Mouse (Mus musculus) neural tube, embryonic 12.5 days (tissue): ENCODE data around the gene Adprm. TPM values are rescaled to one million over a fixed set of nuclear protein-coding genes. Genes with fewer than 3 reads are reported as not detected.

Experiments
- ATAC-seq: fragments of 200-750 bp; cut with Nextera tagmentation; 2 replicates; pipeline ENCODE4 v1.8.0; 2017; ENCODE audit warnings: low read depth, mild to moderate bottlenecking, moderate TSS enrichment, moderate library complexity; ENCODE audit not compliant: low FRiP score
- H3K27ac ChIP-seq: fragments of 300-500 bp; sonication (generic); 2 replicates; pipeline ENCODE4 v1.5.1; 2016
- H3K27me3 ChIP-seq: fragments of 300-500 bp; sonication (generic); replicated peaks from 2 replicates; pipeline ENCODE4 v1.6.1; 2016; ENCODE audit warnings: mild to moderate bottlenecking
- H3K36me3 ChIP-seq: fragments of 300-500 bp; sonication (generic); 2 replicates; pipeline ENCODE4 v1.6.1; 2016; ENCODE audit warnings: mild to moderate bottlenecking
- H3K4me1 ChIP-seq: fragments of 300-500 bp; sonication (generic); 2 replicates; pipeline ENCODE4 v1.6.1; 2016
- H3K4me2 ChIP-seq: fragments of 300-500 bp; sonication (generic); replicated peaks from 2 replicates; pipeline ENCODE4 v1.6.1; 2016; ENCODE audit warnings: mild to moderate bottlenecking
- H3K4me3 ChIP-seq: fragments of 300-500 bp; sonication (generic); 2 replicates; pipeline ENCODE4 v1.5.1; 2016
- H3K9ac ChIP-seq: fragments of 300-500 bp; sonication (generic); 2 replicates; pipeline ENCODE4 v1.6.1; 2016; ENCODE audit warnings: mild to moderate bottlenecking
- H3K9me3 ChIP-seq: fragments of 300-500 bp; sonication (generic); 2 replicates; pipeline ENCODE4 v1.6.1; 2016; ENCODE audit warnings: mild to moderate bottlenecking
- WGBS: fragments of 180-500 bp; shearing (Covaris S2); methylation state at CpG from one replicate; pipeline ENCODE4 v1.1.7; 2016; 5-methylcytosine and 5-hydroxymethylcytosine counted together
- polyA plus RNA-seq: library from polyadenylated mRNA; unstranded; fragments of >200 nt; fragmentation: Nextera tagmentation; extraction: Ambion mirVana; gene quantifications from 2 replicates; pipeline ENCODE4 v1.2.1, GENCODE M21; 2016

Adprm gene
- polyA plus RNA-seq, 1 experiment from 2014 or later: 34.1 TPM

DNA sequence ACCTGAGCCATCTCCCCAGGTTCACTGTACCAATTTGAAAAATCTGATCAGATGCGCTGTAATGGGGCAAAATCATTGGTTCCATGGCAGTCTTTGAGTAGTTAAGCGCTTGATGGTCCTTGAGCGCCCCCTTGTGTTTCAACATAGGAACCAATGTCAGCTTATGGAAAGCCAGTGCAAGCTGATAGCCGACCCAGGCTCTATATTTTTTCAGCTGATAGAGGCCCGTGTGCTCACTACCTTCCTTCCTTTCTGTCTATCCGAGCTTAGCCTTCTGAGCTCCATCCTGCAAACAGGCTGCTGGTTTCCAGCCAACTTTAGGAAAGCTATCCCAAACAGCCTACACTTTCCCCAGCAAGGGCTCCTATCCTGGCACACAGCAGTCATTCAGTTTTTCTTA is 33.1 kb upstream of the Adprm start:
- 5% methylated on average over 6 of the region's 6 CpGs for WGBS
- no peak overlapping the region for H3K9ac ChIP-seq
- no peak overlapping the region for H3K4me3 ChIP-seq
- H3K4me1 ChIP-seq: peaks cover 9% of the 10 kb centered on the region; the same call in 1 of the 2 replicates
- no peaks in the 10 kb centered on the region for H3K36me3 ChIP-seq
- no peak overlapping the region for H3K27ac ChIP-seq
- ATAC-seq: 0 out of 2 replicates have a peak, but pooled peaks have one; percentile 30
- H3K27me3 ChIP-seq: peaks cover 17% of the 10 kb centered on the region; the same call in 1 of the 2 replicates
- H3K9me3 ChIP-seq: no peaks in the 10 kb centered on the region
- no peak overlapping the region for H3K4me2 ChIP-seq

DNA sequence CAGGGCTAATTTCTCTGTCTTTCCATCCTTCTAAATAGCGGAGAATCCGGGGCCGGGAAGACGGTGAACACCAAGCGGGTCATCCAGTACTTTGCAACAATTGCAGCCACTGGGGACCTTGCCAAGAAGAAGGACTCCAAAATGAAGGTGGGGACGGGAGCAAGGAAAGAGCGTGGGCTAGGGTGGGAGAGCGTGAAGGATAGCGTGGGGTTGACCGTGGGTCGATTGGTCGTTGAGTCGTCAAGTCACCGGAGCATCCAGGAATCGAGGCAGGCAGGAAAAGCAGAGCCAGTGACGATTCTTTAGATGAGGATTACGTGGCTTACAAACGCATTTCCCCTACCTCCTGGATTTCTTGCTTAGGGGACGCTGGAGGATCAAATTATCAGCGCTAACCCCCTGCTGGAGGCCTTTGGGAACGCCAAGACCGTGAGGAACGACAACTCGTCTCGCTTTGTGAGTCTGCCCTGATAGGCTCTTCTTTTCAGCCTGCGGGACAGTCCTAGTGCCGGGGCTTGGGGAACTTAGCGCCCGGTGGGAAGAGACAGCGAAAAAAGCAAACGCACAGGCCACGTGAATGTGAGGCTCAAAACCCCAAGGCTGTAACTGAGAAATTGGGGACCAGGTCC is 31.4 kb upstream of the Adprm start:
- ATAC-seq: no peak
- Histone ChIP-seq H3K4me1 (peaks cover 14% of the 10 kb centered on the region; the same call in 1 of the 2 replicates), H3K9ac (no peak overlapping the region), H3K27ac (no peak overlapping the region), H3K27me3 (peaks cover 17% of the 10 kb centered on the region; the same call in 1 of the 2 replicates), H3K4me2 (no peak overlapping the region), H3K9me3 (no peaks in the 10 kb centered on the region), H3K36me3 (no peaks in the 10 kb centered on the region), H3K4me3 (no peak overlapping the region)
- 48% methylated on average over 32 of the region's 32 CpGs for WGBS

DNA sequence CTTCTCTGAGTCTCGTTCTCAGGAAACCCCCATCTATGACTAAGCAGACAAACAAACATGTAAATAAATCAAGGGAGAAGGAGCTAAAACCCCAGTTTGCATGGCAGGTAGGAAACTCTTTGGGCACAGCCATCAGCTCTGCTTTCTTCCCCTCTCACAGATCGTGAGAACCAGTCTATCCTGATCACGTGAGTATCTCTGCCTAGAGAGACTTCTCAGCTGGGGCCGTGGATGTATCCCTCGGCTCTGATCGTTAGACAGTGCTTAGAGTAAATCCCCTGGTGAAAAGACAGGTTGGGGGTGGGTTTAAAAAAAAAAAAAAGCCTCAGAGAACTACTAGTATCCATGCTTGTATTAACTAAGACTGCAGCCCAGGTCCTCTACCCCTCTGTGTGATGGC is 30.8 kb upstream of the Adprm start:
- 79% methylated on average over 6 of the region's 6 CpGs for WGBS
- no peaks in the 10 kb centered on the region for H3K36me3 ChIP-seq
- peaks cover 14% of the 10 kb centered on the region; the same call in 1 of the 2 replicates for H3K4me1 ChIP-seq
- no peak overlapping the region for H3K9ac ChIP-seq
- no peak for ATAC-seq
- H3K27ac ChIP-seq: no peak overlapping the region
- H3K27me3 ChIP-seq: peaks cover 17% of the 10 kb centered on the region; the same call in 1 of the 2 replicates
- no peak overlapping the region for H3K4me3 ChIP-seq
- H3K9me3 ChIP-seq: no peaks in the 10 kb centered on the region
- H3K4me2 ChIP-seq: no peak overlapping the region

DNA sequence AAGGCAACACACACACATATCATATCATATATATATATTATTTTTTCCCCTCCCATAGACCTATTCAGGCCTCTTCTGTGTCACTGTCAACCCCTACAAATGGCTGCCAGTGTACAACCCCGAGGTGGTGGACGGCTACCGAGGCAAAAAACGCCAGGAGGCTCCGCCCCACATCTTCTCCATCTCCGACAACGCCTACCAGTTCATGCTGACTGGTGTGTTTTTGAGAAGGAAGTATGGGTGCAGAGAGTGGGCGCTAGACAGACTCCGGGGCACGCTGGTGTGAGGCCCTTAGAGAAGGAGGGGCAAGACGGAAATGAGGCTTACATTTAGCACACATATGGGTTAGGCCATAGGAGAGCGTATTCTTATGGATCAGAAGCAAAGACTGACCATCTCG is 30.4 kb upstream of the Adprm start:
- no peaks in the 10 kb centered on the region for H3K36me3 ChIP-seq
- H3K4me1 ChIP-seq: peaks cover 14% of the 10 kb centered on the region; the same call in 1 of the 2 replicates
- H3K27ac ChIP-seq: no peak overlapping the region
- no peak overlapping the region for H3K9ac ChIP-seq
- H3K27me3 ChIP-seq: peaks cover 17% of the 10 kb centered on the region; the same call in 1 of the 2 replicates
- H3K4me3 ChIP-seq: no peak overlapping the region
- no peak for ATAC-seq
- H3K9me3 ChIP-seq: no peaks in the 10 kb centered on the region
- 90% methylated on average over 13 of the region's 13 CpGs for WGBS
- H3K4me2 ChIP-seq: no peak overlapping the region

DNA sequence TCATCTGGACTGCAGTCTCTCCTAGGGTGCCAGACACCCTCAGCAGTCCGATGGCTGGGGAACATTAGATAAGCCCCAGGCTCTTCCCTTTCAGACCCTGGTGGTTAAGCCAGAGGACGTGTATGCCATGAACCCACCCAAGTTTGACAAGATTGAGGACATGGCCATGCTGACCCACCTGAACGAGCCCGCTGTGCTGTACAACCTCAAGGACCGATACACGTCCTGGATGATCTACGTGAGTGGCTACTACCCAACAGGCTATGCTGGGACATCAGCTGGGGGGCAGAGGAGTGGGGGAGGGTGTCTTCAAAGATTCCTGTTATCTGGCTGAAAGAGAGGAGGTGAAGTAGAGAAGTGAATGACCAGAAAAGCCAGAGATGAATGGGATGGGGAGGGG is 29.8 kb upstream of the Adprm start:
- Histone ChIP-seq H3K36me3 (no peaks in the 10 kb centered on the region), H3K4me1 (peaks cover 14% of the 10 kb centered on the region; the same call in 1 of the 2 replicates), H3K27me3 (peaks cover 17% of the 10 kb centered on the region; the same call in 1 of the 2 replicates), H3K4me3 (no peak overlapping the region), H3K9me3 (no peaks in the 10 kb centered on the region), H3K4me2 (no peak overlapping the region), H3K27ac (no peak overlapping the region), H3K9ac (no peak overlapping the region)
- no peak for ATAC-seq
- 87% methylated on average over 7 of the region's 7 CpGs for WGBS

DNA sequence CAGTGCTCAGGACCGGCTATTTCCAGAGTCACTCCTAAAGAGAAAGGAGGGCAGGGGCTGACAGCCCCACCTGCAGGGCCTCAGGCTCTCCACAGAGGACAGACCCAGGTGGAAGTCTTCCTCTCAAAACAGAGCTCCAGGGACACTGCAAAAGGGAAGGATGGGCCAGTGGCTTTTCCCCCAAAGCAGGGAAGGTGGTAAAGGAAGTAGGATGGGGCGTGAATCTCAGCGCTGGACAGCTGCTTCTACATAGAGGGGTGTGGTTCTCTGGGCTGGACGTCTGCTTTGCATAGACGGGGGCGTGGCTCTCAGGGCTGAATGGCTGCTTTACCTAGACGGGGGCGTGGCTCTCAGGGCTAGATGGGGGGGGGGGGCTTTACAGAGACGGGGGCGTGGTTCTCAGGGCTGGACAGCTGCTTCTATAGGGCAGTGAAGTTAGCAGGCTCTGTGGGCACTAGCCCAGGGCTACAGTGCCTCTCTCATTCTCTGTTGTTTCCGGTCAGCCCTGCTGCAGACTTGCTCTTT is 28.8 kb upstream of the Adprm start:
- Histone ChIP-seq H3K4me2 (peak overlapping the region; percentile 40), H3K4me3 (no peak overlapping the region), H3K9ac (0 out of 2 replicates have a peak overlapping the region, but pooled peaks have one; percentile 17), H3K4me1 (peaks cover 14% of the 10 kb centered on the region; the same call in 1 of the 2 replicates), H3K9me3 (no peaks in the 10 kb centered on the region), H3K36me3 (no peaks in the 10 kb centered on the region), H3K27me3 (peaks cover 17% of the 10 kb centered on the region; the same call in 1 of the 2 replicates), H3K27ac (no peak overlapping the region)
- ATAC-seq: peak; percentile 59
- 6% methylated on average over 11 of the region's 11 CpGs for WGBS

DNA sequence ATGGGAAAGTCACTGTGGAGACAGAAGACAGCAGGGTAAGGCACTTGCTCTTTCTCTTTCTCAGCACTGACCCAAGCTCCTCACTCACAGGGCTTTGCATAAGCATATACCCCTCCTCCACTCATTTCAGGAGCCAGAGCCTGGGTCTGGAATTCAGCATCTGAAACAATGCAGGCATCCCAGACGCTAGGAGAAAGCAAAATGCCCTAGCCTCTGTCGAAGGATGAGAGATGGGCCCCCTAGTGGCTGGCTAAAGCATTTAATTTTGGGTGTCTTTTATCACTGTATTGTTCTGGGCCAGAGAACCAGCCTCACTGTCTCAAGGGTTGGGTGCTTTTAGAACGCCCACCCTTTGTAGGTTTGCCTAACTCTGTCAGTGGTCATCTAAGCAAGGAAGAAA is 27.8 kb upstream of the Adprm start:
- WGBS: 6% methylated on average over 3 of the region's 3 CpGs
- ATAC-seq: peak; percentile 45
- Histone ChIP-seq H3K36me3 (no peaks in the 10 kb centered on the region), H3K4me2 (no peak overlapping the region; the same call in 1 of the 2 replicates), H3K4me1 (peaks cover 14% of the 10 kb centered on the region; the same call in 1 of the 2 replicates), H3K9ac (no peak overlapping the region), H3K27ac (no peak overlapping the region), H3K9me3 (no peaks in the 10 kb centered on the region), H3K4me3 (no peak overlapping the region), H3K27me3 (peaks cover 17% of the 10 kb centered on the region; the same call in 1 of the 2 replicates)

DNA sequence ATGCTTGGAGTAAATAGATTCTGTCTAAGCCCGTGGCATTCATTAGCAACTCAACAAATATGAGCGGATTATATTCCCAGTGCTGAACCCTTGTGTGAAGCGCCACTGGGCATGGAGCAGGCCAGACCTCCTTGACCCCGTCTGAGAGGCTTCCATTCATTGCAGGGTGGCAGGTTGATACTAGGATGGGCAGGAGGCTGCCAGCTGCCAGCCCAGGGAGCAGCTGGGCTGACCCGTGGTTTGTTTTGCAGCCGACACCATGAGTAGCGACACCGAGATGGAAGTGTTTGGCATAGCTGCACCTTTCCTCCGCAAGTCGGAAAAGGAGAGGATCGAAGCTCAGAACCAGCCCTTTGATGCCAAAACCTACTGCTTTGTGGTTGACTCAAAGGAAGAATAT is 27.3 kb upstream of the Adprm start:
- Histone ChIP-seq H3K9me3 (no peaks in the 10 kb centered on the region), H3K4me3 (no peak overlapping the region), H3K4me1 (peaks cover 18% of the 10 kb centered on the region; the same call in 1 of the 2 replicates), H3K36me3 (no peaks in the 10 kb centered on the region), H3K27me3 (peaks cover 15% of the 10 kb centered on the region; the same call in 1 of the 2 replicates), H3K4me2 (no peak overlapping the region; the same call in 1 of the 2 replicates), H3K27ac (no peak overlapping the region), H3K9ac (no peak overlapping the region)
- WGBS: 54% methylated on average over 11 of the region's 11 CpGs
- no peak for ATAC-seq

DNA sequence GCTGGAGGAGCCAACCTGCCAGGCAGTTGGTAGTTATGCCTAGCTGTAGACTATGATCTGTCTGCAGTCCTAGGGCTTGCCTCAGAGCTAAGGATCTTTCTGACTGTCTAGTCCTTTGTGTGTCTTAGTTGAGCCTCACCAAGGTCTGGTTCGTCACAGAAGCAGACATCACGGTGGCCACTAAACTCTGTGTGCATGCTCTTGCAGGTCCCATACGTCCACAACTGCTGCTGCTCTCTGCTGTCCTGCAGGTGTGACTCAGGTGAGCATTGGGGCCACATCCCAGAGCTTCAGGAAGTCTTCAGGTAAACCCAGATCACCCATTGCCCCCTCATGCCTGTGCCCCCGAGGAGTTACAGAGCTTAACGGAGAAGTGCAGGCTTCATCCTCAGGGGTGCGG is 26.5 kb upstream of the Adprm start:
- H3K9ac ChIP-seq: no peak overlapping the region
- no peak overlapping the region for H3K4me2 ChIP-seq
- H3K9me3 ChIP-seq: no peaks in the 10 kb centered on the region
- H3K27ac ChIP-seq: no peak overlapping the region
- H3K4me3 ChIP-seq: no peak overlapping the region
- peaks cover 18% of the 10 kb centered on the region; the same call in 1 of the 2 replicates for H3K4me1 ChIP-seq
- WGBS: 93% methylated on average over 6 of the region's 6 CpGs
- no peaks in the 10 kb centered on the region for H3K36me3 ChIP-seq
- H3K27me3 ChIP-seq: peaks cover 7% of the 10 kb centered on the region; the same call in 1 of the 2 replicates
- no peak for ATAC-seq

DNA sequence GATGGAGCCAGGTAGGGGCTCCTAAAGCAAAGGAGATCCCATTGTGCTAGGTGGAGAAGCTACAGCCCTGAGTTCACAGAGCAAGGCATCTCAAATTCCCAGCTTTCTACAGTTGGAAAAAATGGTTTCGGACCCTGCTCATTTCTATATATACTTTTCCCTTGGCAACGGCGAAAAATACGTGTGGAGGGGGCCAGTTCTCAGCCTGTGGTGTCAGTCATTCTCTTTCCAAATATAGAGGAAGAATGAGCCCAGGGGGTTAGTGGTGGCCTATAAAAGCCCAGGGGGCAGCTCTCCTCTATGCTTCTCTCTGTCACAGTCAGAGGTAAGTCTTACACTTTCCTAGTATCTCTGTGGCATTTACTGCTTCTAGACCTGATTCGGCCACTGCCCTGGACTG is 25.6 kb upstream of the Adprm start, which contains the start of gene Myh3:
Myh3 (plus strand) TSS at position 301 of the 400 bp plus-strand sequence.
- peaks cover 18% of the 10 kb centered on the region; the same call in 1 of the 2 replicates for H3K4me1 ChIP-seq
- H3K27ac ChIP-seq: no peak within 1 kb of the TSS
- no peaks in the 10 kb centered on the region for H3K9me3 ChIP-seq
- no peak within 1 kb of the TSS for H3K4me3 ChIP-seq
- H3K9ac ChIP-seq: no peak within 1 kb of the TSS
- H3K4me2 ChIP-seq: no peak within 1 kb of the TSS
- no peak for ATAC-seq
- WGBS: 85% methylated on average over 5 of the region's 5 CpGs
- H3K36me3 ChIP-seq: no peaks in the 10 kb centered on the region
- no peaks in the 10 kb centered on the region; the same call in 1 of the 2 replicates for H3K27me3 ChIP-seq

DNA sequence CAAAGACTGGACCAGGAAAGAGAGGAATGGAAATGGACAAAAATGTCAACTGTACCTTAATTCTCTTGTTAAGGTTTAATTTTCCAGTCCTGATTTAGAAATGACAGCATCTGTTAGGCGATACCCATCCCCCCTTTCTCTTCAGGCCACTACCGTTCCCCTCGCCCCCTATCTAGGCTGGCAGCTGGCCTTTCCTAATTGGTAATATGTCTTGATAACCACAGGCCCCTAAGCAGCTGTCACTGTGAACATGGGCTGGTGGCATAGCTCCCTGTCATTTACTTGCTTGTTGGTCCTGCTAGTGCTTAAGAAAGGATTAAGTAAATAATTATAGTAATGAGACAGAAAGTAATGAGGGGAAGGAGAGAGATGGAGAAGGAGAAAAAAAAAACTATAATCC is 25.0 kb upstream of the Adprm start:
- ATAC-seq: no peak
- H3K4me2 ChIP-seq: no peak overlapping the region
- H3K36me3 ChIP-seq: no peaks in the 10 kb centered on the region
- H3K27me3 ChIP-seq: no peaks in the 10 kb centered on the region
- H3K4me3 ChIP-seq: no peak overlapping the region
- peaks cover 18% of the 10 kb centered on the region; the same call in 1 of the 2 replicates for H3K4me1 ChIP-seq
- WGBS: 48% methylated on average over 3 of the region's 3 CpGs
- H3K9ac ChIP-seq: no peak overlapping the region
- H3K27ac ChIP-seq: no peak overlapping the region
- no peaks in the 10 kb centered on the region for H3K9me3 ChIP-seq

DNA sequence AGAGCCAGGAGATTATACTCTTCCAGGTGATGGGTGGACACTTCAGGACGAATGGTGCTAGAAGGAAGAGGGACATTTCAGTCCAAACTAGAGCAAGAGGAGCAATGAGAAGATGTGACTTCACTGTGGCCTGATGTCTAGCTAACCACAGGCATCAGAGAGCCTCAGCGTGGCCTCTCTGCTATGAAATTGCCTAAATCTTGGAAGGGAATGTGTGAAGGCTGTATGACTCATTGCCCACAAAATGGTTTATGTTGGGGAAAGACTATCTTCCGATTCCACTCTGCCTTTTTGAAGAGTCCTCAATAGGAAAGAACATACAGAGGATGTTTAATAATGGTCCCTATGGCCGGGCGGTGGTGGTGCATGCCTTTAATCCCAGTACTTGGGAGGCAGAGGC is 24.4 kb upstream of the Adprm start:
- Histone ChIP-seq H3K4me2 (no peak overlapping the region), H3K27me3 (no peaks in the 10 kb centered on the region), H3K27ac (no peak overlapping the region), H3K36me3 (no peaks in the 10 kb centered on the region), H3K9ac (no peak overlapping the region), H3K9me3 (no peaks in the 10 kb centered on the region), H3K4me3 (no peak overlapping the region), H3K4me1 (peaks cover 18% of the 10 kb centered on the region; the same call in 1 of the 2 replicates)
- WGBS: 92% methylated on average over 5 of the region's 5 CpGs
- no peak for ATAC-seq
